Mouse (Mus musculus) hindbrain, postnatal 0 days (tissue): ENCODE results near the gene Alkbh7. TPM values are rescaled to one million over a fixed set of nuclear protein-coding genes. Genes with fewer than 3 reads are reported as not detected.

Experiments
- ATAC-seq: fragments of 200-750 bp; cut with Nextera tagmentation; 2 replicates; pipeline ENCODE4 v1.8.0; 2017; ENCODE audit warnings: mild to moderate bottlenecking, moderate TSS enrichment, moderate library complexity
- DNase-seq: peaks from one replicate; pipeline ENCODE4 v3.0.0-alpha.2; 2015; ENCODE audit warnings: low spot score
- H3K27ac ChIP-seq: fragments of 300-500 bp; sonication (generic); 2 replicates; pipeline ENCODE4 v1.5.1; 2014; ENCODE audit warnings: mild to moderate bottlenecking
- H3K27me3 ChIP-seq: fragments of 300-500 bp; sonication (generic); 2 replicates; pipeline ENCODE4 v1.6.1; 2014; ENCODE audit warnings: low read length, mixed read lengths; ENCODE audit not compliant: insufficient read depth
- H3K36me3 ChIP-seq: fragments of 300-500 bp; sonication (generic); 2 replicates; pipeline ENCODE4 v1.6.1; 2014; ENCODE audit warnings: low read length, mixed read lengths; ENCODE audit not compliant: insufficient read depth
- H3K4me1 ChIP-seq: fragments of 300-500 bp; sonication (generic); 2 replicates; pipeline ENCODE4 v1.6.1; 2014; ENCODE audit warnings: antibody characterized with exemption, low read length, mixed read lengths; ENCODE audit not compliant: insufficient read depth
- H3K4me2 ChIP-seq: fragments of 300-500 bp; sonication (generic); 2 replicates; pipeline ENCODE4 v1.6.1; 2014; ENCODE audit warnings: low read depth, mild to moderate bottlenecking, low read length, moderate library complexity, mixed read lengths
- H3K4me3 ChIP-seq: fragments of 300-500 bp; sonication (generic); 2 replicates; pipeline ENCODE4 v1.5.1; 2014; ENCODE audit warnings: low read length
- H3K9ac ChIP-seq: fragments of 300-500 bp; sonication (generic); replicated peaks from 2 replicates; pipeline ENCODE4 v1.6.1; 2014; ENCODE audit warnings: mild to moderate bottlenecking, low read length, moderate library complexity, mixed read lengths
- H3K9me3 ChIP-seq: fragments of 300-500 bp; sonication (generic); 2 replicates; pipeline ENCODE4 v1.6.1; 2016; ENCODE audit warnings: low read length, mixed read lengths
- CTCF ChIP-seq: IDR thresholded peaks from 2 replicates; pipeline ENCODE4 v1.5.1; 2016; ENCODE audit warnings: antibody characterized with exemption, control low read depth, low read depth
- WGBS: fragments of 180-500 bp; shearing (Covaris S2); extraction: QIAGEN DNeasy Blood & Tissue Kit; methylation state at CpG from one replicate; pipeline ENCODE4 v1.1.7; 2014; 5-methylcytosine and 5-hydroxymethylcytosine counted together
- polyA plus RNA-seq: library from polyadenylated mRNA; unstranded; fragments of >200 nt; fragmentation: Nextera tagmentation; extraction: Ambion mirVana; gene quantifications from 2 replicates; pipeline ENCODE4 v1.2.1, GENCODE M21; 2015
- total RNA-seq: library from RNA; depleted of rRNA; stranded (reverse); fragments of >200 nt; gene quantifications from 2 replicates; pipeline ENCODE4 v1.2.3, GENCODE M21; 2014; rRNA removed

Gene Alkbh7
- total RNA-seq (58.0 and 70.3 TPM in 2 replicates), polyA plus RNA-seq (66.0 and 70.2 TPM in 2 replicates)

GRCm38 (mm10) chr17:56997029-56997667 lies at the start of gene Alkbh7:
Gene Alkbh7, plus strand, starts transcription at chr17:56997339.
- H3K36me3 ChIP-seq: peaks cover 45% of the 10 kb centered on the region
- peak within 1 kb of the TSS; percentile 86 for H3K27ac ChIP-seq
- DNase-seq (peak; percentile 96), ATAC-seq (peak; percentile 98)
- peak within 1 kb of the TSS; percentile 71 for H3K9ac ChIP-seq
- 0 out of 2 replicates have a peak, but pooled peaks cover 3% of the 10 kb centered on the region for H3K4me1 ChIP-seq
- TF ChIP-seq CTCF: peak; percentile 84
- H3K9me3 ChIP-seq: no peaks in the 10 kb centered on the region
- H3K4me3 ChIP-seq: peak within 1 kb of the TSS; percentile 85
- peak within 1 kb of the TSS; percentile 73 for H3K4me2 ChIP-seq
- WGBS: under 1% methylated on average over 37 of the region's 38 CpGs
- no peaks in the 10 kb centered on the region for H3K27me3 ChIP-seq

- Histone ChIP-seq H3K9me3 (0 out of 2 replicates have a peak, but pooled peaks cover 3% of the 10 kb centered on the region), H3K4me2 (no peak overlapping the region), H3K4me3 (no peak overlapping the region), H3K9ac (no peak overlapping the region), H3K27me3 (no peaks in the 10 kb centered on the region), H3K4me1 (no peaks in the 10 kb centered on the region), H3K27ac (no peak overlapping the region), H3K36me3 (no peaks in the 10 kb centered on the region)
- ATAC-seq (no peak), DNase-seq (peak; percentile 43)
- TF ChIP-seq CTCF: peak; percentile 72
- WGBS: 20% methylated on average over 3 of the region's 3 CpGs
Measured at GRCm38 (mm10) chr17:56950915-56951314, 46.2 kb upstream of the Alkbh7 start.

- no peak overlapping the region for H3K4me3 ChIP-seq
- H3K27me3 ChIP-seq: no peaks in the 10 kb centered on the region
- no peak for TF ChIP-seq CTCF
- no peaks in the 10 kb centered on the region for H3K4me1 ChIP-seq
- whole genome bisulfite sequencing: 87% methylated on average over 1 of the region's 1 CpGs
- no peak for DNase-seq
- ATAC-seq: no peak
- no peaks in the 10 kb centered on the region for H3K36me3 ChIP-seq
- H3K27ac ChIP-seq: no peak overlapping the region
- no peak overlapping the region for H3K9ac ChIP-seq
- H3K4me2 ChIP-seq: no peak overlapping the region
- H3K9me3 ChIP-seq: no peaks in the 10 kb centered on the region
Measured at GRCm38 (mm10) chr17:56952639-56953038, 44.5 kb upstream of the Alkbh7 start.

- H3K4me3 ChIP-seq: no peak overlapping the region
- DNase-seq: no peak
- H3K36me3 ChIP-seq: no peaks in the 10 kb centered on the region
- H3K4me2 ChIP-seq: no peak overlapping the region
- no peak for ATAC-seq
- no peaks in the 10 kb centered on the region for H3K4me1 ChIP-seq
- no peaks in the 10 kb centered on the region for H3K27me3 ChIP-seq
- 79% methylated on average over 7 of the region's 7 CpGs for WGBS
- no peaks in the 10 kb centered on the region for H3K9me3 ChIP-seq
- no peak for TF ChIP-seq CTCF
- H3K9ac ChIP-seq: no peak overlapping the region
- H3K27ac ChIP-seq: no peak overlapping the region
Measured at GRCm38 (mm10) chr17:56954871-56955270, 42.3 kb upstream of the Alkbh7 start.

GRCm38 (mm10) chr17:56957763-56958429 lies 39.2 kb upstream of the Alkbh7 start:
- Histone ChIP-seq H3K27ac (no peak overlapping the region), H3K4me1 (no peaks in the 10 kb centered on the region), H3K36me3 (no peaks in the 10 kb centered on the region), H3K9ac (no peak overlapping the region), H3K27me3 (no peaks in the 10 kb centered on the region), H3K4me3 (no peak overlapping the region), H3K4me2 (no peak overlapping the region), H3K9me3 (no peaks in the 10 kb centered on the region)
- 38% methylated on average over 11 of the region's 11 CpGs for WGBS
- no peak for DNase-seq
- no peak for TF ChIP-seq CTCF
- ATAC-seq: no peak

GRCm38 (mm10) chr17:56958667-56959066 lies 38.5 kb upstream of the Alkbh7 start:
- H3K36me3 ChIP-seq: no peaks in the 10 kb centered on the region
- H3K9me3 ChIP-seq: no peaks in the 10 kb centered on the region
- no peak overlapping the region for H3K4me2 ChIP-seq
- no peak overlapping the region for H3K4me3 ChIP-seq
- H3K27me3 ChIP-seq: no peaks in the 10 kb centered on the region
- ATAC-seq (no peak), DNase-seq (no peak)
- WGBS: 84% methylated on average over 4 of the region's 4 CpGs
- H3K27ac ChIP-seq: no peak overlapping the region
- no peak for TF ChIP-seq CTCF
- H3K4me1 ChIP-seq: no peaks in the 10 kb centered on the region
- H3K9ac ChIP-seq: no peak overlapping the region

- no peak for DNase-seq
- H3K4me2 ChIP-seq: no peak overlapping the region
- no peaks in the 10 kb centered on the region for H3K9me3 ChIP-seq
- no peaks in the 10 kb centered on the region for H3K27me3 ChIP-seq
- TF ChIP-seq CTCF: peak; percentile 31
- ATAC-seq: no peak
- no peak overlapping the region for H3K4me3 ChIP-seq
- WGBS: 95% methylated on average over 4 of the region's 4 CpGs
- no peak overlapping the region for H3K27ac ChIP-seq
- H3K36me3 ChIP-seq: no peaks in the 10 kb centered on the region
- H3K4me1 ChIP-seq: no peaks in the 10 kb centered on the region
- no peak overlapping the region for H3K9ac ChIP-seq
Measured at GRCm38 (mm10) chr17:56961880-56962279, 35.3 kb upstream of the Alkbh7 start.
